Mouse (Mus musculus): Measurements from ENCODE around the gene Napepld.

- TF ChIP-seq CTCF (IDR thresholded peaks at IDR 0.05; ENCODE audit: control insufficient read depth, insufficient read depth, insufficient read length), result no peak
- no peak for TF ChIP-seq FOSL1 (IDR thresholded peaks at IDR 0.05; ENCODE audit: insufficient read depth, low read length, poor library complexity, severe bottlenecking)
- no peak for TF ChIP-seq MYOG (IDR thresholded peaks at IDR 0.05; ENCODE audit: control insufficient read depth, extremely low read depth, insufficient read length)
- no peak for TF ChIP-seq MAX (IDR thresholded peaks at IDR 0.05)
- TF ChIP-seq MYOD1 (IDR thresholded peaks at IDR 0.05; ENCODE audit: control insufficient read depth, insufficient read length, low read depth), result no peak
These were observed 33.7 kb downstream of the Napepld start for GRCm38 (mm10) chr5:21667191-21668137.

Data from C2C12 (cell line).